Mouse (Mus musculus) kidney, postnatal 25 days (tissue): ENCODE data around the gene Pten.
"Not testable (repeated sequence)": the region's sequence is repeated elsewhere in the genome, so short reads cannot be mapped to it uniquely, and the experiment has no call there.

Experiments used
- DNase-seq, 2 experiments: peaks; one replicate each; pipeline ENCODE4 v3.0.0; 2021; ENCODE audit warnings: mixed read lengths in 2 of 2

The Pten gene

GRCm38 (mm10) chr19:32818759-32819158 is 61.5 kb downstream of the Pten start:
- DNase-seq, result no peak

DNA sequence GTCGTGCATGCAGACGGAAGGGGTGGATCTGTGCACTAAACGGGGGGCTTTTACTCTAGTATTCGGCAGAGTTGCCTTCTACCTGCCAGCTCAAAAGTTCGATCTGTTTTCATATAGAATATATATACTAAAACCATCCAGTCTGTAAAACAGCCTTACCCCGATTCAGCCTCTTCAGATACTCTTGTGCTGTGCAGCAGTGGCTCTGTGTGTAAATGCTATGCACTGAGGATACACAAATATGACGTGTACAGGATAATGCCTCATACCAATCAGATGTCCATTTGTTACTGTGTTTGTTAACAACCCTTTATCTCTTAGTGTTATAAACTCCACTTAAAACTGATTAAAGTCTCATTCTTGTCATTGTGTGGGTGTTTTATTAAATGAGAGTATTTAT is 65.7 kb downstream of the Pten start:
- not testable (repeated sequence) for DNase-seq

- no peak for DNase-seq
Observed at GRCm38 (mm10) chr19:32826616-32827015, 69.3 kb downstream of the Pten start.

DNA sequence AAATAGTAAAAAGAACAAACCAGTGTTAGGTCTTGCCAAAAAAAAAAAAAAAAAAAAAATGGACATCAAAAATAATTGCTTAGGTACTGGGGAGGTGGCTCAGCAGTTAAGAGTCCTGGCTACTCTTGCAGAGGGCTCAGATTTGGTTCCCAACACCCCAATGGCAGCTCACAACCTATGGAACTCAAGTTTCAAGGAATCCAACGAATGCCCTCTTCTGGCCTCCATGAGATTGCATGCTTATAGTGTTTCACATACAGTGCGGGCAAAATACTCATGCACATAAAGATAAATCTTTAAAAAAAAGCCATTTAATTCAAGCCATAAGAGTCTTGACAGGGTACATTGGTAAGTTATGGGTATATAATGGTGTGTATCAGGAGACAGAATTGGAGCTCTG is 72.6 kb downstream of the Pten start:
- no peak for DNase-seq

DNA sequence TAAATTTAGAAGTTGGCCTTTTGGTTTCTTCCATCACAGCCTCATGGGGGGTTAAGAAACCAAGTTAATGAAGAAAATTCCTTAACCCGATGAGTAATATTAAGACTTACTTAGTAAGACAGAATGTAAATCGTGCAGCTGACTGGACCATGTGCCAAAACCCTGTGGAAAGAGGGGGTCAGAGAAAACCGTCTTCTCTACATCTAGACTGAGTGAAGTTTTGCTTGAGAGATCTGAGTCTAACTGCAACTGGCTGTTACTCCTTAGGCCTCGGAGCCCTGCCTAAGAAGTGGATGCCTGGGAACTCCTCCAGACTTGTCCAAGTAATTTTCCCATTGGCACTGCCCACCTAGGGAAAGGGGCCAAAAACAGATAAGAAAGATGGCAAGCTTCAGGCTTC is 74.0 kb downstream of the Pten start:
- DNase-seq, result no peak

GRCm38 (mm10) chr19:32840491-32840890 is 83.2 kb downstream of the Pten start:
- DNase-seq, result no peak

DNA sequence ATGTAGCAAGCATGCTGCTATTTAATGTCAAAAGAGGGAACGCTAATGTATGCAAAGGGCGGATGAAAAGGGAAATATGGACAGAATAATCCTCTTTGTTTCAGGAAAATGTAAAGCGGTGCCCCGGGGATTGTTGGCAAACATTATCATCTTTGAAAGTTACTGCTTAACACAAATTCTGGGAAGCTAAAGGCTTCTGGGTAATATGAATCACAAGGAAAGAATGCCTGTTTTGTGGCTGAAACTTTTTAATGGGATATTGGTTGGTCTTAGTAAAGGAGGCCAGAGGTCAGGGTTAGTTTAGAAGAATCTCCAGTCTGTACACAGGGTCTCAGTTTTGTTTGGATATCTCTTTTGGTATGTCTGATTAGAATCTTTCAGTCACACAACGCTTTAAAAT is 87.2 kb downstream of the Pten start:
- no peak for DNase-seq

DNA sequence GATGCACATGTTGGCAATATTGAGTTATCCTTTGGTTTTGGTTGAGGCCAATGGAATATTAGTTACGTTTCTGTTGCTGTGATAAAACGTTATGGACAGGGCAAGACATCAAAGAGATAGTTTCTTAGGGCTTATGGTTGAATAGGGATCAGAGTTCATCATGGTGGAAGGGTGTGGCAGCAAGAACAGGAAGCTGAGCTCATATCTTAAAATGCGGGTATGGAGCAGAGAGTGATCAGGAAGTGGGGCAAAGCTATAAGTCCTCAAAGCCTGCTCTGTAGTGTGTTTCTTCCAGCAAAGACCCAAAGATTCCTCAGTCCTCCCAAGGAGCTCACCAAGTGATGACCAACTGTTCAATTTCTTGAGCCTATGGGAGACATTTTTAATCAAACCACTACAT is 90.7 kb downstream of the Pten start:
- no peak for DNase-seq

DNA sequence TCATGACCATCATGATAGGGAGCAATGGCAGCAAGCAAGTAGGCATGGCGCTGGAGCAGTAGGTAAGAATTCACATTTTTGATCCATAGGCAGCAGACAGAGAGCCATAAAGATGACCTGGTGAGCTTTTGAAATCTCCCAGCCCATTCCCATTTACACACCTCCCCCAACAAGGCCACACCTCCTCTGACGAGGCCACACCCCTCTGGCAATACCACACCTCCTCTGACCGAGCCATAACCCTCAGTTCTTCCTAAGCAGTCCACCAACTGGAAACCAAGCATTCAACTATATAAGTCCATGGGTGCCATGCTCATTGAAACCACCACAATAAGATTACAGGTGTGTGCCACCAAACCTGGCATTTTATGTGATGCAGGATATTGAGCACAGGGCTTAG is 95.0 kb downstream of the Pten start:
- DNase-seq, result no peak

- DNase-seq, result no peak
Observed at GRCm38 (mm10) chr19:32861675-32862575, 104.6 kb downstream of the Pten start.

DNA sequence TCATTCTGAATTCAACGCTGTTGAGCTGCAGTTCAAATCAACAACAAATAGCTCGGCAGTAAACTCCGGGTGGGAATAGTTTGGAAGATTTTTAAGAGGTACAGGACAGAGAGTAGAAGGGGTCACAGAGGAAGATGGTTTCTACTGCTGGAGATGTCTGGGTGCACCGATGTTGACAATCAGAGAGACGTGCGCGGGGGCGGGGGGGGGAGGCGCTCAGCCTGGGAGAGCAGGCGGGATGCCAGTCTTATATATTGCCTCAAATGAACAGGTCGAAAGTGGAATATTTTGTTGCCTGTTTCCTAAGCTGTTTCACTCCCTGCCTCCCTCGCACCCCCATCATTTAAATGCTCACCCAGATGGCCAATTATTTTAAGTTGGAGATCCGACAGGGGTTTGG is 109.5 kb downstream of the Pten start:
- DNase-seq, result no peak

GRCm38 (mm10) chr19:32867181-32867897 is 110.0 kb downstream of the Pten start:
- no peak for DNase-seq

DNA sequence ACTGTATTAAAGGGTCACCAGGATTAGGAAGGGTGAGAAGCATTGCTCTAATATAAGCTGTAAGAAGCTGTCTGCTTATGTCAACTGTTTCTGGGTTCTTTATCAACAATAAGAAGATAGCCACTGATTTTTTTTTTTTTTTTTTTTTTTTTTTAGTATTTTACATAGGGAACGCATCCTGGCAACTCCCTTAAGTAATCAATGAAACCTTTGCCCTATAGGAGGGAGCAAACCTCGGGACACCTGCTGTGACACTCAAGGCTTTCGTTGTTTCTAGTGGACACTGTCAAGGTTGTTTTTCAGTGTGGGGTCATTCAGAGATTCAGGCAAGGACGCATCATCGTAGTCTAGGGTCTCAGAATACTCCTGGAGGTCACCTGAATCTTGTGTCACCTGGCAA is 111.3 kb downstream of the Pten start:
- no peak for DNase-seq

DNA sequence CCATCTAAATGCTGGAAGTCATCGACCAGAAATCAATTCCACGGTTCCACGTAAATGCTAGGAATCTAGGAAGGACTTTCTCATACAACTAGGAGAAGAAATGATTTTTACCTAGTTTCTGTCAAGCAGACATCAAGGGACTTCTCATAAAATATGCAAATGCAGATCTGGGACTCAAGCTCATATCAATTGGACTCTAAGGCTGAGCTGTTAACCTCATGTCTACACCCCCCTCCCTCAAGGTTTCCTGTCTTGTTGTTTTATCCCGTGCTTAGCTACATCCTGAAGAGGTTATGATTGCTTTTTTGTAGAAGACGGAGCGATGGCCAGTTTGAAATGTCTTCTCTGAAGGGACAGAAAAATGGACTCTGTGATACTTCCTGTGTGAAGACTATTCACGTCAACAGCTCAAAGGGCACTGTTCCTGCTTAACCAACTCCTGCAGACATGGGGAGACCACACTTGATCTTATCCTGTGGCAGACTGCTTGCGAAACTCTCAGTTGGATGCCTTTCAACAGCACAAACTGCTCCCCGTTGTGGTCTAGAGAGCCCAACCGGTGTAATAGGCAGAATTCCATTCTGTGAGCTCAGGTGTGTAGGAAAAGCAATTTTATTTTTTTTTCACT is 111.9 kb downstream of the Pten start:
- peak in 1 of 2 experiments; percentile 34 for DNase-seq

- DNase-seq, result no peak
Observed at GRCm38 (mm10) chr19:32873904-32874637, 116.8 kb downstream of the Pten start.
